Mouse (Mus musculus): ENCODE data around the gene Sh3kbp1.

- TF ChIP-seq CTCF (IDR thresholded peaks at IDR 0.05; ENCODE audit: low read depth) (no peak), EP300 (IDR thresholded peaks at IDR 0.05; ENCODE audit: low read depth) (no peak)
Measured at GRCm38 (mm10) chrX:159693126-159693525, 66.1 kb downstream of the Sh3kbp1 start.

All from liver, embryonic 14.5 days (tissue).